Mouse (Mus musculus): ENCODE data around the gene Olfr739. TPM values are rescaled to one million over a fixed set of nuclear protein-coding genes. Genes with fewer than 3 reads are reported as not detected.

Gene Olfr739
- not detected for total RNA-seq (2021)

DNA sequence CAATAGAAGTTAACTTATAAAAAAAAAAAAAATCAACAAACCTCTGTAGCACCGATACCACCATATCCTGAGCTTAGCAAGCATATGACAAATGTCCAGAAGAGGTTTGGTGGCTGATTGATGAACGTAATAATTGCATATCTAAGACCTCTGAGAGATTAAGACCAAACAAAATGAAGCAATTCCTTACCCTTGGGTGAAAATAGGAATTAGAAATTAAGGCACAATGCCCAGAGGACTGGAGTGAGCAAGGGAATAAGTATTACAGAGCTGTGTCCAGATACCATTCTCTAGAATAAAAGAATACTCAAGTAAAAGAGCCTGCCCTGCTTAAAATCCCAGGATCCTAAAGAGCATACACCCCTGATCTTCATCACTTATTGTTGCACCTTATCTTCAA lies at the start of gene Olfr739:
TSS of gene Olfr739 (plus strand) at position 301 of the 400 bp plus-strand sequence.
- DNase-seq (ENCODE audit: low spot score), result no peak

GRCm38 (mm10) chr14:50380863-50381262 lies 37.6 kb upstream of the Olfr739 start, which contains the start of gene Olfr736:
TSS of gene Olfr736 (plus strand) at chr14:50381163.
- intact Hi-C loops (cut with DNase I), result no loop called here
- no peak for DNase-seq (ENCODE audit: low spot score)

More for the DNA sequence above, at the start of gene Olfr739:
- intact Hi-C loops (cut with DNase I), result no loop called here

GRCm38 (mm10) chr14:50407268-50407667 lies 11.2 kb upstream of the Olfr739 start, which contains the start of gene Olfr738:
TSS of gene Olfr738 (plus strand) at chr14:50407568.
- intact Hi-C loops (cut with DNase I), result no loop called here
- DNase-seq (ENCODE audit: low spot score), result no peak

GRCm38 (mm10) chr14:50445245-50445644 lies 26.8 kb downstream of the Olfr739 start, which contains the start of gene Olfr740:
TSS of gene Olfr740 (plus strand) at chr14:50445545.
- no peak for DNase-seq (ENCODE audit: low spot score)
- intact Hi-C loops (cut with DNase I), result no loop called here

GRCm38 (mm10) chr14:50472438-50472837 lies 54.0 kb downstream of the Olfr739 start, which contains the start of gene Olfr741:
TSS of gene Olfr741 (plus strand) at chr14:50472738.
- intact Hi-C loops (cut with DNase I), result no loop called here
- no peak for DNase-seq (ENCODE audit: low spot score)

Other genes with a start within 250 kb of the Olfr739 start
- not detected for gene Olfr730, start 230.4 kb upstream of the Olfr739 start, total RNA-seq (2021)
- not detected for gene Olfr731, start 176.8 kb upstream of the Olfr739 start, total RNA-seq (2021)
- gene Olfr732, start 134.4 kb upstream of the Olfr739 start, total RNA-seq (2021), result not detected
- gene Olfr733, start 117.1 kb upstream of the Olfr739 start, total RNA-seq (2021), result not detected
- gene Olfr734, start 91.9 kb upstream of the Olfr739 start, total RNA-seq (2021), result not detected
- not detected for gene Olfr735, start 69.8 kb upstream of the Olfr739 start, total RNA-seq (2021)
- not detected for gene Tlr11, start 60.7 kb upstream of the Olfr739 start, total RNA-seq (2021)
- not detected for gene Olfr736, start 37.5 kb upstream of the Olfr739 start, total RNA-seq (2021)
- gene Olfr738, start 11.1 kb upstream of the Olfr739 start, total RNA-seq (2021), result not detected
- not detected for gene Olfr740, start 26.9 kb downstream of the Olfr739 start, total RNA-seq (2021)
- not detected for gene Olfr741, start 54.1 kb downstream of the Olfr739 start, total RNA-seq (2021)
- not detected for gene Olfr742, start 85.0 kb downstream of the Olfr739 start, total RNA-seq (2021)
- gene Olfr743, start 103.2 kb downstream of the Olfr739 start, total RNA-seq (2021), result not detected
- not detected for gene Olfr744, start 196.3 kb downstream of the Olfr739 start, total RNA-seq (2021)
- not detected for gene Olfr745, start 220.8 kb downstream of the Olfr739 start, total RNA-seq (2021)
- not detected for gene Olfr746, start 228.5 kb downstream of the Olfr739 start, total RNA-seq (2021)

Data from heart, postnatal 25 days (tissue).